In the genomic region with DNA sequence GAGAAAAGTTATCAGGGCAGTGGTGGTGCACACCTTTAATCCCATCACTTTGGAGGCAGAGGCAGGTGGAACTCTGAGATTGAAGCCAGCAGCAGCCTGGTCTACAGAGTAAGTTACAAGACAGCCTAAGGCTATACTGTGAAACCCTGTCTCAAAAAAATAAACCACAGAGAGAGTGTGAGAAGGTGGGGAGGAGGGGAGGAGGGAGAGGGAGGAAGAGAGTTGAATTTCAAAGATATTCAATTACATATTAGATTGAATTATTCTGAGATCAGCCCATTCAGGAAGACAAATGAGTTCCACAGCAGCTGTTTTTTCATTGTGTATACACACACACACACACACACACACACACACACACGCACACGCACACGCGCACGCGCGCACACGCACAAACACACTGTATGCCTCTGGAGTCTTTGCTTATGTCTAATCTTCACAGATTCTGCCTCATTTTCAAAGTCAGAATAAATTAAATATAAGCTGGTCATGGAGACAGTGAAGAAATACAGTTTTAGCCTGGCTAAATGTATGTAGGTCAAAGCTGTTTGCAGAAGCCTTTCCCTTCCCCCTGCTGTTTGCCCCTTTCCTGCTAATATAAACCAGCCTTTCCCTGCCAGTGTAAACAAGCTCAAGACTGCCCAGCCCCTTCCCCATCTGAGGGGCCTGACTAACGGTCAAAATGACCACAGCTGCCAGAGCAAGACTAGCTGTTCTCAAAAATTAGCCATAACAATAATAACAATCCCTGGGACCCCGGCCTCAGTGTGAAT, we compare ENCODE assay signal across 13 mouse cellular contexts. TPM values are rescaled to one million over a fixed set of nuclear protein-coding genes. Genes with fewer than 3 reads are reported as not detected.
DNase-seq lines count a peak whose midpoint lies in the region; ATAC-seq and TF ChIP-seq lines count a peak whose summit lies in the region.
"Had no signal": no experiment of that assay in that cellular context is flagged by ENCODE, and none has a peak within 500 bp of the region (broad histone marks: within the 10 kb centered on the region; RNA-seq: fewer than 3 reads in every experiment).

No protein-coding gene starts in this region.

- WGBS in forebrain, embryonic 10.5 days: 80% methylated on average over 10 of the region's 10 CpGs
- WGBS in forebrain, embryonic 11.5 days: 76% methylated on average over 10 of the region's 10 CpGs
- 34% methylated on average over 10 of the region's 10 CpGs for WGBS in lung, embryonic 14.5 days

- peaks cover 15% of the 10 kb centered on the region; the same call in 1 of the 2 replicates for H3K9me3 ChIP-seq in forebrain, embryonic 10.5 days
- H3K9me3 ChIP-seq in forebrain, embryonic 11.5 days (ENCODE audit: control insufficient read depth, low read length): no peaks in the 10 kb centered on the region
- no peaks in the 10 kb centered on the region; the same call in 1 of the 2 replicates for H3K9me3 ChIP-seq in lung, embryonic 14.5 days (ENCODE audit: low read depth, low read length)
- H3K9me3 ChIP-seq: hindbrain, embryonic 15.5 days had no signal

- H3K27me3 ChIP-seq in forebrain, embryonic 10.5 days (ENCODE audit: poor library complexity, severe bottlenecking): no peaks in the 10 kb centered on the region
- H3K27me3 ChIP-seq in forebrain, embryonic 11.5 days (ENCODE audit: control insufficient read depth, insufficient read depth, low read length): no peaks in the 10 kb centered on the region
- H3K27me3 ChIP-seq in lung, embryonic 14.5 days (ENCODE audit: insufficient read depth, low read length): no peaks in the 10 kb centered on the region
- H3K27me3 ChIP-seq: forebrain, embryonic 12.5 days; hindbrain, embryonic 15.5 days had no signal

- no peak for ATAC-seq in forebrain, embryonic 11.5 days (replicated peaks; ENCODE audit: low FRiP score)
- peak; percentile 69 for ATAC-seq in lung, embryonic 14.5 days (ENCODE audit: insufficient read depth)
- no peak for ATAC-seq in erythroid progenitor cell, adult 5-6 weeks (replicated peaks; ENCODE audit: low FRiP score, poor library complexity, severe bottlenecking)
- ATAC-seq in megakaryocyte-erythroid progenitor cell, adult 5-6 weeks (replicated peaks; ENCODE audit: low FRiP score, low TSS enrichment, poor library complexity, severe bottlenecking): no peak

- no peak for TF ChIP-seq CTCF in lung, embryonic 14.5 days (IDR thresholded peaks at IDR 0.05; ENCODE audit: low read depth)

- no peak overlapping the region for H3K4me2 ChIP-seq in forebrain, embryonic 11.5 days (ENCODE audit: low read depth, low read length, severe bottlenecking)
- H3K4me2 ChIP-seq in lung, embryonic 14.5 days: peak overlapping the region; percentile 41
- H3K4me2 ChIP-seq: forebrain, embryonic 12.5 days; hindbrain, embryonic 15.5 days had no signal

- no peak overlapping the region for H3K9ac ChIP-seq in forebrain, embryonic 11.5 days (ENCODE audit: low read length)
- H3K9ac ChIP-seq in lung, embryonic 14.5 days: no peak overlapping the region
- H3K9ac ChIP-seq: forebrain, embryonic 12.5 days; hindbrain, embryonic 15.5 days had no signal

- 0 out of 2 replicates have a peak overlapping the region, but pooled peaks have one; percentile 25 for H3K27ac ChIP-seq in forebrain, embryonic 10.5 days
- H3K27ac ChIP-seq in forebrain, embryonic 11.5 days (ENCODE audit: low read depth, low read length): no peak overlapping the region
- peak overlapping the region; percentile 55 for H3K27ac ChIP-seq in lung, embryonic 14.5 days (ENCODE audit: low read depth)
- H3K27ac ChIP-seq: forebrain, embryonic 12.5 days; hindbrain, embryonic 15.5 days had no signal

- H3K4me3 ChIP-seq in forebrain, embryonic 10.5 days: no peak overlapping the region
- H3K4me3 ChIP-seq in forebrain, embryonic 11.5 days (ENCODE audit: low read depth, low read length): no peak overlapping the region
- no peak overlapping the region for H3K4me3 ChIP-seq in lung, embryonic 14.5 days (ENCODE audit: low read depth, low read length)
- H3K4me3 ChIP-seq: forebrain, embryonic 12.5 days; hindbrain, embryonic 15.5 days had no signal

- no peaks in the 10 kb centered on the region for H3K36me3 ChIP-seq in forebrain, embryonic 10.5 days (replicated peaks)
- H3K36me3 ChIP-seq in forebrain, embryonic 11.5 days (ENCODE audit: control insufficient read depth, insufficient read depth, low read length): no peaks in the 10 kb centered on the region
- H3K36me3 ChIP-seq in lung, embryonic 14.5 days (ENCODE audit: insufficient read depth): no peaks in the 10 kb centered on the region
- H3K36me3 ChIP-seq: forebrain, embryonic 12.5 days; hindbrain, embryonic 15.5 days had no signal

- DNase-seq in forebrain, embryonic 10.5 days (ENCODE audit: extremely low spot score, low spot score): peak; percentile 30
- DNase-seq in forebrain, embryonic 11.5 days (ENCODE audit: low spot score): no peak
- DNase-seq in lung, embryonic 14.5 days: peak; percentile 70
- no peak for DNase-seq in lung, postnatal 36 days
- peak; percentile 46 for DNase-seq in forelimb bud, embryonic 11.5 days (ENCODE audit: low read depth, low spot score)
- DNase-seq in retina, postnatal 1 day: peak; percentile 92
- DNase-seq: adrenal gland, postnatal 36 days; cerebellum, adult 9-11 months; gastrocnemius, postnatal 25 days had no signal

- peaks cover 14% of the 10 kb centered on the region for H3K4me1 ChIP-seq in forebrain, embryonic 10.5 days
- H3K4me1 ChIP-seq in forebrain, embryonic 11.5 days (replicated peaks; ENCODE audit: control insufficient read depth, insufficient read depth, low read length): no peaks in the 10 kb centered on the region
- H3K4me1 ChIP-seq in lung, embryonic 14.5 days (ENCODE audit: insufficient read depth): no peaks in the 10 kb centered on the region

RNA-seq across cellular contexts. Expression of a gene that starts 19.3 kb away (rescaled TPM):
- not detected in 2 replicates for polyA plus RNA-seq in forebrain, embryonic 10.5 days (2016; fragmentation: Nextera tagmentation; extraction: Ambion mirVana)
- not detected in 2 replicates for polyA plus RNA-seq in forebrain, embryonic 11.5 days (2014; fragmentation: Nextera tagmentation; extraction: Ambion mirVana)
- 0.26 and 0.32 TPM in 2 replicates for polyA plus RNA-seq in lung, embryonic 14.5 days (2014; fragmentation: Nextera tagmentation; extraction: Ambion mirVana)
- 10.5 TPM in 1 of 2 replicates, not detected in the other for total RNA-seq in erythroid progenitor cell, adult 5-6 weeks (2015; ENCODE audit: low replicate concordance)
- 1.3 and 1.5 TPM in 2 replicates for total RNA-seq in erythroid progenitor cell, adult 5-6 weeks (2017; ENCODE audit: low replicate concordance)
- total RNA-seq in megakaryocyte-erythroid progenitor cell, adult 5-6 weeks (2014; fragmentation: Nextera tagmentation): 0.39 and 1.2 TPM in 2 replicates
- 1.3 and 14.3 TPM in 2 replicates for total RNA-seq in megakaryocyte-erythroid progenitor cell, adult 5-6 weeks (2017)
- total RNA-seq: gastrocnemius, postnatal 25 days had no signal
- polyA plus RNA-seq: forebrain, embryonic 12.5 days; hindbrain, embryonic 15.5 days had no signal

RNA-seq across cellular contexts. Expression of a gene that starts 46.8 kb away (rescaled TPM):
- polyA plus RNA-seq in forebrain, embryonic 10.5 days (2016; fragmentation: Nextera tagmentation; extraction: Ambion mirVana): not detected in 2 replicates
- not detected in 2 replicates for polyA plus RNA-seq in forebrain, embryonic 11.5 days (2014; fragmentation: Nextera tagmentation; extraction: Ambion mirVana)
- polyA plus RNA-seq in lung, embryonic 14.5 days (2014; fragmentation: Nextera tagmentation; extraction: Ambion mirVana): not detected in 2 replicates
- total RNA-seq in erythroid progenitor cell, adult 5-6 weeks (2015; ENCODE audit: low replicate concordance): not detected in 2 replicates
- total RNA-seq in erythroid progenitor cell, adult 5-6 weeks (2017; ENCODE audit: low replicate concordance): not detected in 2 replicates
- 2.4 TPM in 1 of 2 replicates, not detected in the other for total RNA-seq in megakaryocyte-erythroid progenitor cell, adult 5-6 weeks (2014; fragmentation: Nextera tagmentation)
- not detected in 2 replicates for total RNA-seq in megakaryocyte-erythroid progenitor cell, adult 5-6 weeks (2017)
- total RNA-seq: adrenal gland, postnatal 36 days; gastrocnemius, postnatal 25 days had no signal
- polyA plus RNA-seq: forebrain, embryonic 12.5 days had no signal

RNA-seq across cellular contexts. Expression of a gene that starts 56.4 kb away (rescaled TPM):
- not detected in 2 replicates for polyA plus RNA-seq in forebrain, embryonic 10.5 days (2016; fragmentation: Nextera tagmentation; extraction: Ambion mirVana)
- polyA plus RNA-seq in forebrain, embryonic 11.5 days (2014; fragmentation: Nextera tagmentation; extraction: Ambion mirVana): not detected in 2 replicates
- polyA plus RNA-seq in lung, embryonic 14.5 days (2014; fragmentation: Nextera tagmentation; extraction: Ambion mirVana): not detected in 2 replicates
- total RNA-seq in erythroid progenitor cell, adult 5-6 weeks (2015; ENCODE audit: low replicate concordance): not detected in 2 replicates
- not detected in 2 replicates for total RNA-seq in erythroid progenitor cell, adult 5-6 weeks (2017; ENCODE audit: low replicate concordance)
- not detected in 2 replicates for total RNA-seq in megakaryocyte-erythroid progenitor cell, adult 5-6 weeks (2014; fragmentation: Nextera tagmentation)
- not detected in 2 replicates for total RNA-seq in megakaryocyte-erythroid progenitor cell, adult 5-6 weeks (2017)
- total RNA-seq: adrenal gland, postnatal 36 days; gastrocnemius, postnatal 25 days had no signal
- polyA plus RNA-seq: forebrain, embryonic 12.5 days; hindbrain, embryonic 15.5 days had no signal

RNA-seq across cellular contexts. Expression of a gene that starts 56.5 kb away (rescaled TPM):
- polyA plus RNA-seq in forebrain, embryonic 10.5 days (2016; fragmentation: Nextera tagmentation; extraction: Ambion mirVana): not detected in 2 replicates
- not detected in 2 replicates for polyA plus RNA-seq in forebrain, embryonic 11.5 days (2014; fragmentation: Nextera tagmentation; extraction: Ambion mirVana)
- not detected in 2 replicates for polyA plus RNA-seq in lung, embryonic 14.5 days (2014; fragmentation: Nextera tagmentation; extraction: Ambion mirVana)
- 2.9 TPM in 1 of 2 replicates, not detected in the other for total RNA-seq in erythroid progenitor cell, adult 5-6 weeks (2015; ENCODE audit: low replicate concordance)
- not detected in 2 replicates for total RNA-seq in erythroid progenitor cell, adult 5-6 weeks (2017; ENCODE audit: low replicate concordance)
- total RNA-seq in megakaryocyte-erythroid progenitor cell, adult 5-6 weeks (2014; fragmentation: Nextera tagmentation): 0.94 TPM in 1 of 2 replicates, not detected in the other
- total RNA-seq in megakaryocyte-erythroid progenitor cell, adult 5-6 weeks (2017): 1.8 and 5.5 TPM in 2 replicates
- total RNA-seq: gastrocnemius, postnatal 25 days had no signal
- polyA plus RNA-seq: forebrain, embryonic 12.5 days; hindbrain, embryonic 15.5 days had no signal

Comparison
In these comparisons a context has a peak if more than half of its experiments do, and no peak if none do; other contexts are left out.
1. DNase-seq: peak in forebrain, embryonic 10.5 days (single experiment), lung, embryonic 14.5 days (single experiment), forelimb bud, embryonic 11.5 days (single experiment) and retina, postnatal 1 day (single experiment); none in forebrain, embryonic 11.5 days (single experiment) and lung, postnatal 36 days (single experiment).